Mouse (Mus musculus) NIH3T3 (cell line): ENCODE measurements around the gene A630095E13Rik.
A peak's percentile ranks its signal among the peaks of the same experiment; 100 is the strongest.
"Not testable (repeated sequence)": the region's sequence is repeated elsewhere in the genome, so short reads cannot be mapped to it uniquely, and the experiment has no call there.

Experiments used
- DNase-seq: peaks from one replicate; pipeline ENCODE4 v3.0.0-alpha.2; 2012; ENCODE audit warnings: low read depth

A630095E13Rik gene

DNA sequence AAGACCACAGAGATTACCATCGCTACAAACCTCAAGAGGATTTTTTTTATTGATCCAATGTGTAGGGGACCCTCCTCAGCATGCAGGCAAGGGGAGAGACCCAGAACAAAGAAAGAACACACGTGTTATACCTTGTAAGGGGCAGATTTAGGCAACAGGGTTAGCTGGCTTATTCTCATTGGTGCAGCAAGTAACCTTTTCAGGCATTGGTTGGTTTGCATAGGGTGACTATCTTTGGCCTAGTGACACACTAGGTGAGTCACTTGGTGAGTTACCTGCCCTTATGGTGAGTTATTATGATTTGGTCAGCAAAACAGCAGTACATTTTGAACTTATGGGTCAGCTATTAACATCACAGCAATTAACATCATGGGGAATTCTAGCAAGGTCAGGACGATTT lies at the start of gene A630095E13Rik:
A630095E13Rik (minus strand) TSS at position 101 of the 400 bp plus-strand sequence.
- DNase-seq = not testable (repeated sequence)

GRCm38 (mm10) chr9:36692920-36693319 lies 49.7 kb upstream of the A630095E13Rik start, which contains the start of gene Acrv1:
Gene Acrv1 (plus strand): TSS chr9:36693220.
- no peak for DNase-seq

DNA sequence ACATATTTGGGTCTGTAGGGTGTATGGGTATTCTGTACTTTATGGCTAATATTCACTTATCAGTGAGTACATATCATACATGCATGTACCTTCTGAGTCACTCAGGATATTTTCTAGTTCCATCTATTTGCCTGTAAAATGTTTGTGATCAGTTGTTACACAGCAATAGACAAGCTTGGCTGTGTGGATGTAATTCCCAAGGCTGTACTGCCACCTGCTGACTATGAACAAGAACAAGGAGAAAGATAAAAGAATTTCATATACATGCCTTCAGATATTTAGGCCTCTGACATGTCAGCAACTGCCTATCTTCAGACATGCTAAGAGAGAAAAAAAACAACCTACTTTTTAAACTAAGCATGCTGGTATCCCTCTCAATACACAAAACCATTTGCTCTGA lies 44.2 kb upstream of the A630095E13Rik start:
- DNase-seq = peak; percentile 55

- no peak for DNase-seq
These were observed 38.2 kb upstream of the A630095E13Rik start for GRCm38 (mm10) chr9:36681424-36681823.
